Mouse (Mus musculus) cerebral cortex, adult 2 months (tissue): ENCODE measurements around the gene Slc9a1.

Experiments used
- WGBS: fragments of 180-500 bp; shearing (Covaris S2); methylation state at CpG from one replicate; pipeline ENCODE4 v1.1.7; 2018; 5-methylcytosine and 5-hydroxymethylcytosine counted together

The Slc9a1 gene

GRCm38 (mm10) chr4:133439460-133440376, 70.2 kb downstream of the Slc9a1 start:
- 21% methylated on average over 17 of the region's 17 CpGs for WGBS

- WGBS, result 26% methylated on average over 6 of the region's 6 CpGs
These were observed 70.9 kb downstream of the Slc9a1 start for GRCm38 (mm10) chr4:133440377-133440795.

GRCm38 (mm10) chr4:133442194-133442593, 72.7 kb downstream of the Slc9a1 start:
- 83% methylated on average over 3 of the region's 3 CpGs for WGBS

- WGBS, result 62% methylated on average over 5 of the region's 5 CpGs
These were observed 73.6 kb downstream of the Slc9a1 start for GRCm38 (mm10) chr4:133443085-133443484.

GRCm38 (mm10) chr4:133445727-133446126, 76.2 kb downstream of the Slc9a1 start:
- WGBS, result 96% methylated on average over 5 of the region's 5 CpGs

GRCm38 (mm10) chr4:133447366-133447765, 77.9 kb downstream of the Slc9a1 start:
- WGBS, result 74% methylated on average over 5 of the region's 5 CpGs

GRCm38 (mm10) chr4:133447967-133448366, 78.5 kb downstream of the Slc9a1 start:
- 85% methylated on average over 11 of the region's 11 CpGs for WGBS

GRCm38 (mm10) chr4:133448708-133449388, 79.3 kb downstream of the Slc9a1 start:
- 84% methylated on average over 8 of the region's 8 CpGs for WGBS

GRCm38 (mm10) chr4:133449726-133450125, 80.2 kb downstream of the Slc9a1 start:
- 18% methylated on average over 13 of the region's 13 CpGs for WGBS

GRCm38 (mm10) chr4:133451536-133451935, 82.0 kb downstream of the Slc9a1 start:
- WGBS, result 3% methylated on average over 10 of the region's 10 CpGs

- 81% methylated on average over 7 of the region's 7 CpGs for WGBS
These were observed 82.9 kb downstream of the Slc9a1 start for GRCm38 (mm10) chr4:133452433-133452832.

- WGBS, result 83% methylated on average over 3 of the region's 3 CpGs
These were observed 88.5 kb downstream of the Slc9a1 start for GRCm38 (mm10) chr4:133458044-133458443.

GRCm38 (mm10) chr4:133460006-133460405, 90.5 kb downstream of the Slc9a1 start:
- WGBS, result 66% methylated on average over 1 of the region's 1 CpGs

GRCm38 (mm10) chr4:133460796-133461325, 91.4 kb downstream of the Slc9a1 start:
- 65% methylated on average over 5 of the region's 5 CpGs for WGBS

GRCm38 (mm10) chr4:133461362-133461761, 91.9 kb downstream of the Slc9a1 start:
- WGBS, result 90% methylated on average over 4 of the region's 4 CpGs

- 63% methylated on average over 6 of the region's 6 CpGs for WGBS
These were observed 93.7 kb downstream of the Slc9a1 start for GRCm38 (mm10) chr4:133463184-133463583.

- WGBS, result under 1% methylated on average over 27 of the region's 27 CpGs
These were observed 98.6 kb downstream of the Slc9a1 start for GRCm38 (mm10) chr4:133468080-133468479.

- WGBS, result 34% methylated on average over 12 of the region's 12 CpGs
These were observed 99.6 kb downstream of the Slc9a1 start for GRCm38 (mm10) chr4:133469122-133469521.

GRCm38 (mm10) chr4:133471135-133471821, 101.8 kb downstream of the Slc9a1 start:
- 82% methylated on average over 7 of the region's 7 CpGs for WGBS
